Mouse (Mus musculus) CH12.LX (cell line): ENCODE measurements around the gene Tomm20l.

ENCODE experiments used
- MAZ ChIP-seq: IDR thresholded peaks from 2 replicates; pipeline ENCODE4 v1.6.1; 2012; ENCODE audit warnings: low read depth, mild to moderate bottlenecking, inconsistent platforms, low read length, improper control_type of control experiment, moderate library complexity
- ZNF384 ChIP-seq: IDR thresholded peaks from 2 replicates; pipeline ENCODE4 v1.6.1; 2012; ENCODE audit warnings: low read depth, low read length, improper control_type of control experiment, inconsistent platforms

DNA sequence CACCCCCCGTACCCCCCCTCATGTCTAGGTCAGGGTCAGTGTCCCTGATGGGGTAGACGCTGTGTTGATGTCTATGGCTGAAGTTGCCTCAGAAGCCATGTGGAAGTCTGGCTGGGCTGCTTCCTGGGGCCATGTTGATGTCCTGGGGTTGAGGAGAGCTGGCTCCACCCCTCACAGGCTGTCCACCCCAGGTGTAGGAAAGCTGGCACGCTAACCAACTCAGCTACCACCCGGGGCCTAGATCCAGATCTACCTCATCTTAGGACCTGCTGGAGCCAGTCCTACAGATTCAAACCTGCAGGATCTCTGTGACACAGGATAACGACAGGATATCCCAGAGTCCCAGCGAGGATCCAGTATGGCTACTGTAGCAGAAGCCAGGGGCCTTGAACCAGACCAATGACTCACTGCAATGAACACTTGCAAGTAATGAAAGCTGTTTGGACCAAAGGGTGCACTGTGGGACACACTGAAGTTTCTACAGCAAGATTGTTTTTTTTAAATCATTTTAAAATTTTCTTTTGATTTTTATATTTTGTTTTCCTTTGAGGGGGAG is 3.9 kb upstream of the Tomm20l start:
- no peak for TF ChIP-seq ZNF384
- TF ChIP-seq MAZ: no peak
